ENCODE assay signal across 11 mouse cellular contexts in the genomic region with DNA sequence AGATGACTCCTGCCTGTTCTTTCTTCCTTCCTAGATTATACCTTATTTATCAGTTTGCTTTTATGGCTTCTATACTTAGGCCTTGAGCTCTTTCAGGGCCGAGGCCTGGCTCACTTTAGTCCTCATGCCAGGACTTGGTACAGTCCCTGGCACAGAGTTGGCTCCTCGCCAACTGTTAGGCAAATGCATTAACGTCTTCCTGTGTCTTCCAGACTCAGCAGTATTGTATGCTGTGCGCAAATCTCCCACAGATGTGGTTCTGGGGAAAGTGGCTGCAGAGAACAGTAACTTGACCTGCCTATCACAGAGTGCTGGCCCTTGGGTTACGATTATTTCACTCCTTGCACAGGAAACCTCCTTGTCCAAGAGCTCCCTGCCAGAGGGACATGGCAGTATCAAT. TPM values are rescaled to one million over a fixed set of nuclear protein-coding genes. Genes with fewer than 3 reads are reported as not detected.
DNase-seq lines count a peak whose midpoint lies in the region; ATAC-seq and TF ChIP-seq lines count a peak whose summit lies in the region.
"Had no signal": no experiment of that assay in that cellular context is flagged by ENCODE, and none has a peak within 500 bp of the region (broad histone marks: within the 10 kb centered on the region; RNA-seq: fewer than 3 reads in every experiment).

No protein-coding gene starts in this region.

- H3K9me3 ChIP-seq in hindbrain, postnatal 0 days (ENCODE audit: low read length): no peaks in the 10 kb centered on the region
- H3K9me3 ChIP-seq in hindbrain, embryonic 10.5 days: no peaks in the 10 kb centered on the region
- H3K9me3 ChIP-seq in embryonic facial prominence, embryonic 10.5 days: no peaks in the 10 kb centered on the region
- H3K9me3 ChIP-seq in heart, embryonic 10.5 days: no peaks in the 10 kb centered on the region

- 47% methylated on average over 5 of the region's 5 CpGs for WGBS in hindbrain, postnatal 0 days
- WGBS in hindbrain, embryonic 10.5 days: 73% methylated on average over 5 of the region's 5 CpGs
- WGBS in embryonic facial prominence, embryonic 10.5 days: 50% methylated on average over 5 of the region's 5 CpGs
- 72% methylated on average over 5 of the region's 5 CpGs for WGBS in heart, embryonic 10.5 days

- H3K4me2 ChIP-seq in hindbrain, postnatal 0 days (ENCODE audit: low read depth, low read length): no peak overlapping the region

- DNase-seq in hindbrain, postnatal 0 days (ENCODE audit: low spot score): peak; percentile 39
- DNase-seq in hindbrain, embryonic 10.5 days (ENCODE audit: low spot score): no peak
- peak; percentile 26 for DNase-seq in retina, postnatal 1 day
- DNase-seq in retina, embryonic 14.5 days (ENCODE audit: low spot score): no peak
- DNase-seq in embryonic facial prominence, embryonic 10.5 days (ENCODE audit: low spot score): peak; percentile 56
- no peak for DNase-seq in heart, embryonic 10.5 days (ENCODE audit: low spot score)
- DNase-seq: cerebellum, adult 11-12 months; heart, adult 11 months; lung, adult 2 months had no signal

- ATAC-seq in hindbrain, postnatal 0 days: no peak
- no peak for ATAC-seq in inflammation-experienced regulatory T-cells, adult 6 months
- ATAC-seq: CD4-positive, CD25-positive, alpha-beta regulatory T cell, adult 4 months had no signal

- no peak for TF ChIP-seq CTCF in hindbrain, postnatal 0 days (IDR thresholded peaks at IDR 0.05; ENCODE audit: low read depth)

- H3K27me3 ChIP-seq in hindbrain, postnatal 0 days (ENCODE audit: insufficient read depth, low read length): no peaks in the 10 kb centered on the region
- H3K27me3 ChIP-seq in hindbrain, embryonic 10.5 days (ENCODE audit: insufficient read depth, poor library complexity, severe bottlenecking): no peaks in the 10 kb centered on the region
- no peaks in the 10 kb centered on the region for H3K27me3 ChIP-seq in embryonic facial prominence, embryonic 10.5 days (replicated peaks; ENCODE audit: low read depth, poor library complexity, severe bottlenecking)
- no peaks in the 10 kb centered on the region for H3K27me3 ChIP-seq in heart, embryonic 10.5 days (ENCODE audit: insufficient read depth, poor library complexity, severe bottlenecking)

- no peak overlapping the region for H3K4me3 ChIP-seq in hindbrain, postnatal 0 days (ENCODE audit: low read length)
- H3K4me3 ChIP-seq in hindbrain, embryonic 10.5 days: no peak overlapping the region
- H3K4me3 ChIP-seq in embryonic facial prominence, embryonic 10.5 days: no peak overlapping the region
- H3K4me3 ChIP-seq in heart, embryonic 10.5 days: no peak overlapping the region

- peaks cover 12% of the 10 kb centered on the region; the same call in 1 of the 2 replicates for H3K4me1 ChIP-seq in hindbrain, postnatal 0 days (ENCODE audit: insufficient read depth, low read length)
- peaks cover 30% of the 10 kb centered on the region for H3K4me1 ChIP-seq in hindbrain, embryonic 10.5 days (replicated peaks)
- H3K4me1 ChIP-seq in embryonic facial prominence, embryonic 10.5 days: peaks cover 63% of the 10 kb centered on the region
- H3K4me1 ChIP-seq in heart, embryonic 10.5 days: peaks cover 35% of the 10 kb centered on the region

- H3K27ac ChIP-seq in hindbrain, postnatal 0 days: no peak overlapping the region
- no peak overlapping the region for H3K27ac ChIP-seq in hindbrain, embryonic 10.5 days
- H3K27ac ChIP-seq in embryonic facial prominence, embryonic 10.5 days (replicated peaks): no peak overlapping the region; the same call in 1 of the 2 replicates
- H3K27ac ChIP-seq in heart, embryonic 10.5 days: no peak overlapping the region

- H3K9ac ChIP-seq in hindbrain, postnatal 0 days (replicated peaks; ENCODE audit: low read length): no peak overlapping the region

- no peaks in the 10 kb centered on the region for H3K36me3 ChIP-seq in hindbrain, postnatal 0 days (ENCODE audit: insufficient read depth, low read length)
- peaks cover 10% of the 10 kb centered on the region; the same call in 1 of the 2 replicates for H3K36me3 ChIP-seq in hindbrain, embryonic 10.5 days
- peaks cover 16% of the 10 kb centered on the region for H3K36me3 ChIP-seq in embryonic facial prominence, embryonic 10.5 days (replicated peaks)
- peaks cover 25% of the 10 kb centered on the region; the same call in 1 of the 2 replicates for H3K36me3 ChIP-seq in heart, embryonic 10.5 days

RNA-seq across cellular contexts. Expression of gene Itpr1, which starts 27.9 kb away (rescaled TPM):
- total RNA-seq in hindbrain, postnatal 0 days (2014; rRNA removed): 35.4 and 47.1 TPM in 2 replicates
- 7.2 and 8.4 TPM in 2 replicates for polyA plus RNA-seq in hindbrain, postnatal 0 days (2015; fragmentation: Nextera tagmentation; extraction: Ambion mirVana)
- 6.9 and 9.3 TPM in 2 replicates for polyA plus RNA-seq in hindbrain, embryonic 10.5 days (2016; fragmentation: Nextera tagmentation; extraction: Ambion mirVana)
- 10.0 and 11.2 TPM in 2 replicates for polyA plus RNA-seq in embryonic facial prominence, embryonic 10.5 days (2016; fragmentation: Nextera tagmentation; extraction: Ambion mirVana)
- polyA plus RNA-seq in inflammation-experienced regulatory T-cells, adult 6 months (2017; shearing (Covaris generic)): 10 to 100 TPM; 15.3 to 18.8 (median 17.0) TPM
- polyA plus RNA-seq in heart, embryonic 10.5 days (2016; fragmentation: Nextera tagmentation; extraction: Ambion mirVana): 14.6 and 19.4 TPM in 2 replicates

RNA-seq across cellular contexts. Expression of gene Sumf1, which starts 55.4 kb away (rescaled TPM):
- 22.5 and 30.3 TPM in 2 replicates for total RNA-seq in hindbrain, postnatal 0 days (2014; rRNA removed)
- 14.4 and 15.8 TPM in 2 replicates for polyA plus RNA-seq in hindbrain, postnatal 0 days (2015; fragmentation: Nextera tagmentation; extraction: Ambion mirVana)
- 11.8 and 12.2 TPM in 2 replicates for polyA plus RNA-seq in hindbrain, embryonic 10.5 days (2016; fragmentation: Nextera tagmentation; extraction: Ambion mirVana)
- polyA plus RNA-seq in embryonic facial prominence, embryonic 10.5 days (2016; fragmentation: Nextera tagmentation; extraction: Ambion mirVana): 12.2 and 12.5 TPM in 2 replicates
- polyA plus RNA-seq in inflammation-experienced regulatory T-cells, adult 6 months (2017; shearing (Covaris generic)): 1 to 10 TPM; 5.5 to 8.2 (median 5.8) TPM
- 17.5 and 20.1 TPM in 2 replicates for polyA plus RNA-seq in heart, embryonic 10.5 days (2016; fragmentation: Nextera tagmentation; extraction: Ambion mirVana)

Comparison
In these comparisons a context has a peak if more than half of its experiments do, and no peak if none do; other contexts are left out.
1. DNase-seq: peak in hindbrain, postnatal 0 days (single experiment), retina, postnatal 1 day (single experiment) and embryonic facial prominence, embryonic 10.5 days (single experiment); none in hindbrain, embryonic 10.5 days (single experiment), retina, embryonic 14.5 days (single experiment) and heart, embryonic 10.5 days (single experiment).